Comparison of ENCODE assay signal across 7 mouse cellular contexts in the genomic region with DNA sequence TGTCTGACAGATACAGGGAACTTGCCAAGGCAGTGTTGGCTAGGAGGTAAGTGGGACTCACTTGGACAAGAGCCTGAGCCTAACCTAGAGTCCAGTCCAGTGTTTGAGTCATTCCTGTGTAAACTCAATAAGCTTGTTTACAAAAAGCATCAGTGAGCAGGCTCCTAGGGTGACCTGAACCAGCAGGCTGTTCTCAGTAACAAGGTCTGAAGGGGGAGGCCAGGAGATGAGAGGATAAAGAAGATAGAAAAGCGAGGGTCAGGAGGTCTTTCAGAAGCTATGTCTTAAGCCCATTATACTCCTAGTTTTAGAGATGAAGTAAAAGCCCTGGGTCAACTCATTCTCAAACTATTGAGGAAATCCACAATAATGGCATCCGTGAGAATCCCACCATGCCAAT. TPM values are rescaled to one million over a fixed set of nuclear protein-coding genes. Genes with fewer than 3 reads are reported as not detected.
DNase-seq lines count a peak whose midpoint lies in the region; ATAC-seq lines count a peak whose summit lies in the region.
"Not testable (repeated sequence)": the region's sequence is repeated elsewhere in the genome, so short reads cannot be mapped to it uniquely, and the experiment has no call there.

No protein-coding gene starts in this region.

- not testable (repeated sequence) for H3K4me2 ChIP-seq in heart, embryonic 13.5 days; liver, embryonic 11.5 days

- 0 out of 2 replicates have a peak, but pooled peaks have one; percentile 6 for ATAC-seq in erythroblast, adult 5-6 weeks (replicated peaks; ENCODE audit: low FRiP score, poor library complexity, severe bottlenecking)
- ATAC-seq in heart, embryonic 13.5 days (ENCODE audit: extremely low read depth, insufficient number of reproducible peaks, low FRiP score, low TSS enrichment) = peak; percentile 9
- not testable (repeated sequence) for ATAC-seq in liver, embryonic 11.5 days (replicated peaks; ENCODE audit: low FRiP score)

- H3K27ac ChIP-seq in heart, embryonic 13.5 days (replicated peaks); liver, embryonic 11.5 days (ENCODE audit: low read depth, low read length): not testable (repeated sequence)

- H3K27me3 ChIP-seq in heart, embryonic 13.5 days (replicated peaks); liver, embryonic 11.5 days (replicated peaks; ENCODE audit: control insufficient read depth, insufficient read depth, low read length): not testable (repeated sequence)

- H3K4me1 ChIP-seq in heart, embryonic 13.5 days; liver, embryonic 11.5 days (replicated peaks; ENCODE audit: control insufficient read depth, insufficient read depth, low read length): not testable (repeated sequence)

- peaks cover 23% of the 10 kb centered on the region for H3K9me3 ChIP-seq in heart, embryonic 13.5 days
- not testable (repeated sequence) for H3K9me3 ChIP-seq in liver, embryonic 11.5 days (ENCODE audit: control insufficient read depth, low read length)

- H3K36me3 ChIP-seq in heart, embryonic 13.5 days; liver, embryonic 11.5 days (ENCODE audit: control insufficient read depth, insufficient read depth, low read length): not testable (repeated sequence)

- DNase-seq in adrenal gland, adult 2 months = peak; percentile 62
- peak; percentile 59 to 70 for DNase-seq in kidney, postnatal 25 days
- DNase-seq in liver, embryonic 11.5 days (ENCODE audit: low spot score) = peak; percentile 37
- peak; percentile 88 for DNase-seq in ovary, postnatal 10 days (ENCODE audit: low spot score)
- DNase-seq in thymus, postnatal 10 days (ENCODE audit: low spot score in 2 of 2) = peak; percentile 69 to 73

- WGBS in heart, embryonic 13.5 days = 42% methylated on average over 1 of the region's 2 CpGs
- 47% methylated on average over 1 of the region's 2 CpGs for WGBS in liver, embryonic 11.5 days

- H3K9ac ChIP-seq in heart, embryonic 13.5 days; liver, embryonic 11.5 days (ENCODE audit: low read depth, low read length): not testable (repeated sequence)

- H3K4me3 ChIP-seq in heart, embryonic 13.5 days; liver, embryonic 11.5 days (ENCODE audit: low read depth, low read length): not testable (repeated sequence)

RNA-seq across cellular contexts. Expression of a gene that starts 31.9 kb away (rescaled TPM):
- total RNA-seq in adrenal gland, adult 2 months (2021) = 10 to 100 TPM; 50.7 to 54.8 TPM
- polyA plus RNA-seq in adrenal gland, adult 2 months (2012; rRNA removed) = 24.6 and 27.4 TPM in 2 replicates
- total RNA-seq in erythroblast, adult 5-6 weeks (2015; ENCODE audit: low replicate concordance) = 7.7 TPM in 1 of 2 replicates, not detected in the other
- 2.6 and 3.9 TPM in 2 replicates for total RNA-seq in erythroblast, adult 5-6 weeks (2017; ENCODE audit: low replicate concordance)
- 7.3 and 10.1 TPM in 2 replicates for polyA plus RNA-seq in heart, embryonic 13.5 days (2015; fragmentation: Nextera tagmentation; extraction: Ambion mirVana)
- 8.6 and 10.9 TPM in 2 replicates for polyA plus RNA-seq in liver, embryonic 11.5 days (2014; fragmentation: Nextera tagmentation; extraction: Ambion mirVana)

RNA-seq across cellular contexts. Expression of a gene that starts 40.8 kb away (rescaled TPM):
- total RNA-seq in adrenal gland, adult 2 months (2021) = 10 to 100 TPM; 55.4 to 67.1 TPM
- 25.8 and 27.2 TPM in 2 replicates for polyA plus RNA-seq in adrenal gland, adult 2 months (2012; rRNA removed)
- 20.2 and 71.5 TPM in 2 replicates for total RNA-seq in erythroblast, adult 5-6 weeks (2015; ENCODE audit: low replicate concordance)
- 31.5 and 44.0 TPM in 2 replicates for total RNA-seq in erythroblast, adult 5-6 weeks (2017; ENCODE audit: low replicate concordance)
- 28.0 and 32.3 TPM in 2 replicates for polyA plus RNA-seq in heart, embryonic 13.5 days (2015; fragmentation: Nextera tagmentation; extraction: Ambion mirVana)
- polyA plus RNA-seq in liver, embryonic 11.5 days (2014; fragmentation: Nextera tagmentation; extraction: Ambion mirVana) = 58.3 and 61.3 TPM in 2 replicates

Comparison
In these comparisons a context has a peak if more than half of its experiments do, and no peak if none do; other contexts are left out.
1. DNase-seq: peak in every context shown above with its lines; median percentile 88 in ovary, postnatal 10 days; 71 in thymus, postnatal 10 days; 64 in kidney, postnatal 25 days; 62 in adrenal gland, adult 2 months; 37 in liver, embryonic 11.5 days.